In the genomic region with DNA sequence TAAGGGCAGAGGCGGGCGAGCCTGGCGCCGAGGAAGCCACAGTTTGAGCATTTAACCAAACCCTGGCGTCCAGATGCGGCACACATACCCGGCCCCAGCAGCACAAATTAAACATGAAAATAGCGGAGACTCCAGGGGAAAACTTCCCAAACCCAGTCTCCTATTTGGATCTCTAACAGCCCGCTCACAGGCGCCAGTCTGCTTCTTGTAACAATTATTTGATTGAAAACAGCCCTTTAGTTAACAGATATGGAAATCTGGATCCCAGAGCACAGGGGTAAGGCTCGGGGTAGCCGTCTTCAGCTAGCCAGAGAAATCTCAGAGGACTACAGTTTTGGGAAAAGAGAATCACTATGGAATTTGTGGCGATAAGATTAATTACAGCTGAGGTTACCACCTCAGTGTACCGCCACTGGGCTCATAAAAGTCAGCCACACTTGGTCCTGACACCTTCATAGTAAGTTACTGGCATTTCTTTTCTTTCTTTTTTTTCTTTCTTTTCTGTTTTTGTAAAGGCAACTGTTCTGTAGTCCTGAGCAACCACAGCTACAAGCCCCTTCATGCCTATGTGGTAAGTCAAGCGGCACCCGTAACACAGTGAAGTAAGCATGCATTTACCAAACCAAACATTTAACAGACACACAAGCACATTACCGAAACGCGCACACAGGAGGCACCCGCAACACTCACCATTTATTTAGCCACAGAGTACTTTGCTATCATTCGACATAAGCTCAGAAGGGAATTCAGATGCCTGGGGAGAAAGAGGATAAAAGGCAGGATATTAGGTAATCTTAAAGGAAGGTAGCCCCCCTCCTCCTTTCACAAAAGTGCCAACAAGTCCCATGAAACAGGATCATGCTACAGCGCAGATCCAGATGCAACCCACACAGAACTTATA, we compare ENCODE assay signal across 9 mouse cellular contexts. TPM values are rescaled to one million over a fixed set of nuclear protein-coding genes. Genes with fewer than 3 reads are reported as not detected.
DNase-seq lines count a peak whose midpoint lies in the region; ATAC-seq and TF ChIP-seq lines count a peak whose summit lies in the region.
"Had no signal": no experiment of that assay in that cellular context is flagged by ENCODE, and none has a peak within 500 bp of the region (broad histone marks: within the 10 kb centered on the region; RNA-seq: fewer than 3 reads in every experiment).

No protein-coding gene starts in this region.

- no peak for TF ChIP-seq CTCF in cerebellum, adult 2 months (IDR thresholded peaks at IDR 0.05; ENCODE audit: borderline replicate concordance, insufficient read depth, low read depth, low read length)

- no peaks in the 10 kb centered on the region for H3K27me3 ChIP-seq in cerebellum, adult 2 months (ENCODE audit: control insufficient read depth, insufficient read depth, low read length)
- H3K27me3 ChIP-seq in heart, embryonic 12.5 days (replicated peaks) = no peaks in the 10 kb centered on the region
- no peaks in the 10 kb centered on the region for H3K27me3 ChIP-seq in kidney, embryonic 16.5 days (ENCODE audit: insufficient read depth, low read length)
- peaks cover 11% of the 10 kb centered on the region for H3K27me3 ChIP-seq in midbrain, embryonic 10.5 days (ENCODE audit: low read depth, poor library complexity, severe bottlenecking)
- H3K27me3 ChIP-seq: Patski had no signal

- H3K27ac ChIP-seq in cerebellum, adult 2 months (ENCODE audit: insufficient read depth, low read length) = peak overlapping the region; percentile 51; the same call in 1 of the 2 replicates
- peak overlapping the region; percentile 95 for H3K27ac ChIP-seq in heart, embryonic 12.5 days (ENCODE audit: poor library complexity, severe bottlenecking)
- peak overlapping the region; percentile 86 for H3K27ac ChIP-seq in kidney, embryonic 16.5 days (ENCODE audit: low read length)
- H3K27ac ChIP-seq in midbrain, embryonic 10.5 days (replicated peaks) = peak overlapping the region; percentile 97

- DNase-seq in cerebellum, adult 2 months = peak; percentile 25 to 38
- peak; percentile 78 for DNase-seq in A20 (ENCODE audit: low read depth, low spot score)
- peak; percentile 38 to 40 for DNase-seq in cerebellum, postnatal 25 days
- peak; percentile 42 for DNase-seq in midbrain, embryonic 10.5 days (ENCODE audit: low spot score)
- DNase-seq in thymus, postnatal 36 days = peak; percentile 15 to 20

- H3K9ac ChIP-seq in heart, embryonic 12.5 days = peak overlapping the region; percentile 92
- H3K9ac ChIP-seq in kidney, embryonic 16.5 days (replicated peaks; ENCODE audit: low read length) = peak overlapping the region; percentile 92

- ATAC-seq in cerebellum, adult (ENCODE audit: insufficient number of reproducible peaks, low FRiP score, low TSS enrichment) = no peak
- no peak for ATAC-seq in heart, embryonic 12.5 days (ENCODE audit: insufficient number of reproducible peaks, low FRiP score)
- ATAC-seq in kidney, embryonic 16.5 days (ENCODE audit: low FRiP score, low TSS enrichment) = no peak

- H3K4me1 ChIP-seq in cerebellum, adult 2 months (ENCODE audit: control insufficient read depth, insufficient read depth, low read length) = peaks cover 2% of the 10 kb centered on the region; the same call in 1 of the 2 replicates
- peaks cover 40% of the 10 kb centered on the region for H3K4me1 ChIP-seq in heart, embryonic 12.5 days (replicated peaks)
- H3K4me1 ChIP-seq in kidney, embryonic 16.5 days (ENCODE audit: insufficient read depth, low read length) = peaks cover 35% of the 10 kb centered on the region
- peaks cover 54% of the 10 kb centered on the region for H3K4me1 ChIP-seq in midbrain, embryonic 10.5 days

- 0 out of 2 replicates have a peak, but pooled peaks cover 2% of the 10 kb centered on the region for H3K36me3 ChIP-seq in heart, embryonic 12.5 days
- H3K36me3 ChIP-seq in kidney, embryonic 16.5 days (ENCODE audit: insufficient read depth, low read length) = no peaks in the 10 kb centered on the region
- peaks cover 9% of the 10 kb centered on the region; the same call in 1 of the 2 replicates for H3K36me3 ChIP-seq in midbrain, embryonic 10.5 days

- no peak for TF ChIP-seq POLR2A in cerebellum, adult 2 months (IDR thresholded peaks at IDR 0.05; ENCODE audit: borderline replicate concordance, insufficient read depth, low read length)

- H3K4me2 ChIP-seq in heart, embryonic 12.5 days = peak overlapping the region; percentile 86
- H3K4me2 ChIP-seq in kidney, embryonic 16.5 days (replicated peaks; ENCODE audit: low read depth, low read length) = peak overlapping the region; percentile 94

- peak overlapping the region; percentile 93 for H3K4me3 ChIP-seq in cerebellum, adult 2 months (replicated peaks; ENCODE audit: insufficient read depth, low read depth, low read length)
- H3K4me3 ChIP-seq in heart, embryonic 12.5 days = peak overlapping the region; percentile 93
- H3K4me3 ChIP-seq in kidney, embryonic 16.5 days (ENCODE audit: low read length) = peak overlapping the region; percentile 89
- H3K4me3 ChIP-seq in midbrain, embryonic 10.5 days = peak overlapping the region; percentile 83

- H3K9me3 ChIP-seq in heart, embryonic 12.5 days (replicated peaks) = no peaks in the 10 kb centered on the region
- no peaks in the 10 kb centered on the region for H3K9me3 ChIP-seq in kidney, embryonic 16.5 days (ENCODE audit: low read length)
- no peaks in the 10 kb centered on the region for H3K9me3 ChIP-seq in midbrain, embryonic 10.5 days (replicated peaks)

- 7% methylated on average over 22 of the region's 22 CpGs for WGBS in cerebellum, adult 2 months
- WGBS in heart, embryonic 12.5 days = under 1% methylated on average over 22 of the region's 22 CpGs
- whole genome bisulfite sequencing in kidney, embryonic 16.5 days = under 1% methylated on average over 22 of the region's 22 CpGs
- under 1% methylated on average over 22 of the region's 22 CpGs for WGBS in midbrain, embryonic 10.5 days

RNA-seq across cellular contexts. Expression of a gene that starts 2.1 kb away (rescaled TPM):
- polyA plus RNA-seq in cerebellum, adult 2 months (2012; rRNA removed) = 213 and 257 TPM in 2 replicates
- 433 and 441 TPM in 2 replicates for polyA plus RNA-seq in heart, embryonic 12.5 days (2016; fragmentation: Nextera tagmentation; extraction: Ambion mirVana)
- 474 and 534 TPM in 2 replicates for polyA plus RNA-seq in kidney, embryonic 16.5 days (2015; fragmentation: Nextera tagmentation; extraction: Ambion mirVana)
- polyA plus RNA-seq in midbrain, embryonic 10.5 days (2016; fragmentation: Nextera tagmentation; extraction: Ambion mirVana) = 303 and 332 TPM in 2 replicates

Comparison
In these comparisons a context has a peak if more than half of its experiments do, and no peak if none do; other contexts are left out.
1. DNase-seq: peak in every context shown above with its lines; median percentile 78 in A20; 42 in midbrain, embryonic 10.5 days; 39 in cerebellum, postnatal 25 days; 32 in cerebellum, adult 2 months; 18 in thymus, postnatal 36 days.